Mouse (Mus musculus) heart, embryonic 15.5 days (tissue): ENCODE measurements around the gene Olfr814. TPM values are rescaled to one million over a fixed set of nuclear protein-coding genes. Genes with fewer than 3 reads are reported as not detected.
"Not testable (repeated sequence)": the region's sequence is repeated elsewhere in the genome, so short reads cannot be mapped to it uniquely, and the experiment has no call there.

ENCODE experiments used
- ATAC-seq: fragments of 200-750 bp; cut with Nextera tagmentation; replicated peaks from 2 replicates; pipeline ENCODE4 v1.8.0; 2017; ENCODE audit warnings: low read depth, moderate TSS enrichment; ENCODE audit not compliant: insufficient number of reproducible peaks, insufficient read depth, low FRiP score
- H3K27ac ChIP-seq: fragments of 300-500 bp; sonication (generic); 2 replicates; pipeline ENCODE4 v1.5.1; 2015; ENCODE audit warnings: mild to moderate bottlenecking, inconsistent platforms
- H3K27me3 ChIP-seq: fragments of 300-500 bp; sonication (generic); 2 replicates; pipeline ENCODE4 v1.6.1; 2015; ENCODE audit warnings: inconsistent platforms
- H3K36me3 ChIP-seq: fragments of 300-500 bp; sonication (generic); 2 replicates; pipeline ENCODE4 v1.6.1; 2015; ENCODE audit warnings: mild to moderate bottlenecking, inconsistent platforms
- H3K4me1 ChIP-seq: fragments of 300-500 bp; sonication (generic); replicated peaks from 2 replicates; pipeline ENCODE4 v1.6.1; 2015; ENCODE audit warnings: inconsistent platforms
- H3K4me2 ChIP-seq: fragments of 300-500 bp; sonication (generic); 2 replicates; pipeline ENCODE4 v1.6.1; 2015; ENCODE audit warnings: inconsistent platforms, mild to moderate bottlenecking, moderate library complexity
- H3K4me3 ChIP-seq: fragments of 300-500 bp; sonication (generic); 2 replicates; pipeline ENCODE4 v1.5.1; 2015; ENCODE audit warnings: mild to moderate bottlenecking, inconsistent platforms
- H3K9ac ChIP-seq: fragments of 300-500 bp; sonication (generic); 2 replicates; pipeline ENCODE4 v1.6.1; 2015; ENCODE audit warnings: mild to moderate bottlenecking, inconsistent platforms
- H3K9me3 ChIP-seq: fragments of 300-500 bp; sonication (generic); replicated peaks from 2 replicates; pipeline ENCODE4 v1.6.1; 2016; ENCODE audit warnings: inconsistent platforms
- WGBS: fragments of 180-500 bp; shearing (Covaris S2); methylation state at CpG from one replicate; pipeline ENCODE4 v1.1.7; 2015; ENCODE audit warnings: mixed read lengths; 5-methylcytosine and 5-hydroxymethylcytosine counted together
- polyA plus RNA-seq: library from polyadenylated mRNA; unstranded; fragments of >200 nt; fragmentation: Nextera tagmentation; extraction: Ambion mirVana; gene quantifications from 2 replicates; pipeline ENCODE4 v1.2.1, GENCODE M21; 2015

Gene Olfr814
- polyA plus RNA-seq = not detected in 2 replicates

DNA sequence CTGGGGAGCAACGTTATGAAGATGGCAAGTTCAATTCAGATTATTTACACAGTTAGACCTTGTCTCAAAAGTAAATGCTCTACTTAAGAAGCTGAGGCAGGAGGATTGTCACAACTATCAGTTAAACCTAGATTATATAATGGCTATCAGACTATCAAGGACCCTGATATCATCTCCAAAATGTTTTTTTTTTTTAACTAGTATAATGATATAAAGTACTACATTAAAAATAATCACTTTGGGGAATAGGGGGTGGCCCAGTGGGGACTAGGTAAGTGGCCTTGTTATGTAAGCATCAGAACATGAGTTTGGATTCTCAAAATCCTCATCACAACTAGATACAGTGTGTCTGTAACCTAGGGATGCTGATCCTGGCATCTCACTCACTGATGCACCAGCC is at the start of gene Olfr814:
Gene Olfr814, minus strand, starts transcription at position 101 of the 400 bp plus-strand sequence.
- not testable (repeated sequence) for H3K9ac ChIP-seq, ATAC-seq, H3K27ac ChIP-seq, H3K4me2 ChIP-seq, H3K9me3 ChIP-seq, H3K27me3 ChIP-seq, H3K36me3 ChIP-seq, H3K4me3 ChIP-seq, H3K4me1 ChIP-seq
- 50% methylated on average over 1 of the region's 1 CpGs for WGBS

DNA sequence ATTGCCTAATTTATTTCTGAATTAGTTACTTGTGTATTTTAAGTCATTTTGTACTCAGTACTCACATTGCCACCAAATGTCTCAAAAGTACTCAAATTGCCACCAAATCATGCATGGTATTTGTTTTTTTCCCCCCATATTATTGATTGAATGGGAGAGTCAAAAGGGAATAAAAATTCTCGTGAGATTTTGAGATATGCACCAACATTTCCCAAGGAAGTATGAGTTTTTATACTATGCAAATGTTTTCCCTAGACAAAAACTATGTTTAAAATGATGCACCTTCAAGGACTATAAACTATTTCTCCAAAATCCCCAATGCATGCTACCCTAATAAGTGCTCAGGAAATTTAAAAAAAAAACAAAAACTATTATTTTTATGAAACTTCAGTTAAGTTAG is 35.8 kb upstream of the Olfr814 start, which contains the start of gene Olfr816:
Gene Olfr816, minus strand, starts transcription at position 101 of the 400 bp plus-strand sequence.
- H3K4me2 ChIP-seq = no peak within 1 kb of the TSS
- no peak within 1 kb of the TSS for H3K9ac ChIP-seq
- ATAC-seq = no peak
- 56% methylated on average over 1 of the region's 1 CpGs for WGBS
- no peaks in the 10 kb centered on the region for H3K9me3 ChIP-seq
- no peak within 1 kb of the TSS for H3K27ac ChIP-seq
- no peak within 1 kb of the TSS for H3K4me3 ChIP-seq
- no peaks in the 10 kb centered on the region for H3K36me3 ChIP-seq
- no peaks in the 10 kb centered on the region for H3K4me1 ChIP-seq
- H3K27me3 ChIP-seq = no peaks in the 10 kb centered on the region

DNA sequence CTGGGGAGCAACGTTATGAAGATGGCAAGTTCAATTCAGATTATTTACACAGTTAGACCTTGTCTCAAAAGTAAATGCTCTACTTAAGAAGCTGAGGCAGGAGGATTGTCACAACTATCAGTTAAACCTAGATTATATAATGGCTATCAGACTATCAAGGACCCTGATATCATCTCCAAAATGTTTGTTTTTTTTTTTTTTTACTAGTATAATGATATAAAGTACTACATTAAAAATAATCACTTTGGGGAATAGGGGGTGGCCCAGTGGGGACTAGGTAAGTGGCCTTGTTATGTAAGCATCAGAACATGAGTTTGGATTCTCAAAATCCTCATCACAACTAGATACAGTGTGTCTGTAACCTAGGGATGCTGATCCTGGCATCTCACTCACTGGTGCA is 26.1 kb upstream of the Olfr814 start, which contains the start of gene Olfr815:
Gene Olfr815, minus strand, starts transcription at position 101 of the 400 bp plus-strand sequence.
- not testable (repeated sequence) for H3K4me2 ChIP-seq, H3K4me3 ChIP-seq, H3K27ac ChIP-seq, H3K27me3 ChIP-seq, H3K4me1 ChIP-seq, H3K36me3 ChIP-seq, ATAC-seq, H3K9ac ChIP-seq, H3K9me3 ChIP-seq
- WGBS = 54% methylated on average over 1 of the region's 1 CpGs

DNA sequence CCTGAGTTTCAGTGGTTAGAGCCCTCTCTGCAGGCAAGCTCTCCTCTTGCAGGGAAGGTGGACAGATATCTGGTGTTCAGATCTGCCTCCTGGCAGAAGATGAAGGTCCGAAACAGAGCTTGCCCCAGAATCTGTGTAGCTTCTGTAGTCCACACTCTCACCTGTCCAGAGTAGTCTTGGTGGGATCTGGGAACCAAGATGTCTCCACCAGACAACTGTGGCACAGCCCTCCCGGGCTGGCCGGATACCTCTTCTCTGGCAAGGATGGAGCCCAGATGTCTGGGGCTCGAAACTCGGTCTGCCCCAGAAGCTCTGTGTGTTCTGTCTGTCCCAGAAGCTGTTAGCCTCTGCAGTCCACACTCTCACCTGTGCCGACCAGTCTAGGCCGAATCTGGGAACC is 6.3 kb upstream of the Olfr814 start:
- Histone ChIP-seq H3K4me2 (no peak overlapping the region), H3K9me3 (no peaks in the 10 kb centered on the region), H3K4me1 (no peaks in the 10 kb centered on the region), H3K36me3 (no peaks in the 10 kb centered on the region), H3K27me3 (no peaks in the 10 kb centered on the region), H3K27ac (no peak overlapping the region), H3K9ac (no peak overlapping the region), H3K4me3 (no peak overlapping the region)
- 83% methylated on average over 7 of the region's 7 CpGs for WGBS
- ATAC-seq = no peak

DNA sequence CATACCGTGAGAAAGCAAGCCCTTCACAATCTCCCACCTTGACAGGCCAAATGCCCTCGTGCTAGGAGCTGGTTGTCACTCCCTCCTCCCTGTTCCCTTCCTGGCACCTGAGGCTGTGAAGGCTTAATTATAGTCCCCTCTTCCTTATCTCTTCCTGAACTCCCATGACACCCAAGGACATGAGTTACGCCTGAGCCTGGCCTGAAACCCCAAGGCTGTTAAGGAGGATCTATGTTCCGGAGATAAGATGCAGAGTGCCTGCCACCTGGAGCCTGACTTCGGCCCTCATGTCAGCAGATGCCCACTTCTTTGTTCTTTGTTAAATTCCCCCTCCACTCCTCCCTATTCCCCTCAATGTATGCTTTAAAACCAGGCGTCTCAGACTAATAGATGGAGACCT is 5.8 kb upstream of the Olfr814 start:
- not testable (repeated sequence) for H3K4me2 ChIP-seq, H3K27ac ChIP-seq, H3K9ac ChIP-seq, H3K27me3 ChIP-seq, H3K4me3 ChIP-seq, H3K36me3 ChIP-seq, H3K4me1 ChIP-seq, ATAC-seq, H3K9me3 ChIP-seq
- 61% methylated on average over 6 of the region's 6 CpGs for WGBS

DNA sequence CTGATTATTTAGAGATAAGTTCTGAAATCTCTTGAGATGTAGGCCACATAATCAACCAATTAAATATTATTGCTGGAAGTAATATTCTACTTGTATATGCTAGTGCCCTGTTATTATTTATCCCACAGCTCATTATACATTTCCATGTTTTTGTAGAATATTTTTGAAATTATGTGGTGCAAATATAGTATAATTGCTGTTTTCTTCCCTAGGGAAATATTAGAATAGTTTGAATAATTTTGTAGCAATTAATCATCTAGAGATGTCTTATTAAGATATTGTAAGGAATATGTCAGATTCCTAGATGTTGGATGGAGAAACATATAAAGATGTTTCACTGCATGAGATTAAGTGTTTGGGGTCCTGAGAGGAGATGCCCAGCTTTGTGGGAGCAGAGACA is 24.6 kb downstream of the Olfr814 start, which contains the start of gene Olfr813:
Gene Olfr813, plus strand, starts transcription at position 301 of the 400 bp plus-strand sequence.
- ATAC-seq = no peak
- Histone ChIP-seq H3K36me3 (no peaks in the 10 kb centered on the region), H3K27me3 (no peaks in the 10 kb centered on the region), H3K4me2 (no peak within 1 kb of the TSS), H3K27ac (no peak within 1 kb of the TSS), H3K4me1 (no peaks in the 10 kb centered on the region), H3K9me3 (no peaks in the 10 kb centered on the region), H3K4me3 (no peak within 1 kb of the TSS), H3K9ac (no peak within 1 kb of the TSS)

DNA sequence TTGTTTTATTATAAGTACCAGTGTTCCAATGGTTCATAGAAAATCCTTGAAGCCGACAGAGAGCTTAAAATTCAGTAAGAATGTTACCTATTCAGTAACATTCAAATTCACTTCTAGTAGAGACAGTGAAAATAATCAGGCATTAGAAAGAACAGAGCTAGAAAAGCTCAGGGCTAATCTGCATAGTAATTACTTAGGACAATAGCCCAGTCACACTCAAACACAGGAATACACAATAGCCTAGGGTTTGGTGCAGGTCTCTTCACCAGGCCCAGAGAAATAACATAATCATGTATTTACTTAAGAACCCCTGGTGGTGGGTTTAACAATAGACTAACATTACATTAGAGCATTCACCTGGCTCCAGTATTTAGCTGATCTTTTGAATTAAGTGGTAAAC is 32.3 kb downstream of the Olfr814 start:
- Histone ChIP-seq H3K4me1 (no peaks in the 10 kb centered on the region), H3K27me3 (no peaks in the 10 kb centered on the region), H3K4me2 (no peak overlapping the region), H3K4me3 (no peak overlapping the region), H3K36me3 (no peaks in the 10 kb centered on the region), H3K27ac (no peak overlapping the region), H3K9me3 (no peaks in the 10 kb centered on the region), H3K9ac (no peak overlapping the region)
- no peak for ATAC-seq
- WGBS = 78% methylated on average over 1 of the region's 1 CpGs

DNA sequence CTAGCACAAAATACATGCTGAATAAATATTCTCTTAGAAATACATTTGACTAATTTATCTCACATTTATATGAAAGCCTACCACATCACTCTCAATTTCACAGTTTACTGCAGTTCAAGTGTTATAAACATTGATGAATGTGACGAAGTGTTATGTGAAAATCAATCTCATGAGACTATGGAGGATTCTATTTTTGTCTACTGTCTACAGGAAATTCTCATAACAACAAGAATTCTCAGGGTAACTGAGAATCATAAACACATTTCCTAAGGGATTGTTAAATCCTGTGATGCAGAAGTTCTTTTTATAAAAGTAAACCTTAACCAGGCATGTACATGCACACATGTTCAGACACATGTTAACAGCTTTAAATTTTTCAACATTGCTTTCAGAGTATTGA is 33.7 kb downstream of the Olfr814 start, which contains the start of gene Olfr812:
Gene Olfr812, minus strand, starts transcription at position 101 of the 400 bp plus-strand sequence.
- no peaks in the 10 kb centered on the region for H3K4me1 ChIP-seq
- H3K4me3 ChIP-seq = no peak within 1 kb of the TSS
- H3K9me3 ChIP-seq = no peaks in the 10 kb centered on the region
- ATAC-seq = no peak
- H3K9ac ChIP-seq = no peak within 1 kb of the TSS
- WGBS = 65% methylated on average over 1 of the region's 1 CpGs
- no peaks in the 10 kb centered on the region for H3K27me3 ChIP-seq
- no peak within 1 kb of the TSS for H3K4me2 ChIP-seq
- no peaks in the 10 kb centered on the region for H3K36me3 ChIP-seq
- no peak within 1 kb of the TSS for H3K27ac ChIP-seq

Other genes with a start within 250 kb of the Olfr814 start
- gene Olfr799, start 242.4 kb downstream of the Olfr814 start, polyA plus RNA-seq = not detected in 2 replicates
- gene Olfr800, start 222.2 kb downstream of the Olfr814 start, polyA plus RNA-seq = not detected in 2 replicates
- not detected in 2 replicates for gene Olfr801, start 206.0 kb downstream of the Olfr814 start, polyA plus RNA-seq
- not detected in 2 replicates for gene Olfr802, start 191.7 kb downstream of the Olfr814 start, polyA plus RNA-seq
- not detected in 2 replicates for gene Olfr803, start 185.6 kb downstream of the Olfr814 start, polyA plus RNA-seq
- not detected in 2 replicates for gene Olfr804, start 176.6 kb downstream of the Olfr814 start, polyA plus RNA-seq
- not detected in 2 replicates for gene Olfr805, start 150.5 kb downstream of the Olfr814 start, polyA plus RNA-seq
- gene Olfr806, start 137.9 kb downstream of the Olfr814 start, polyA plus RNA-seq = not detected in 2 replicates
- gene Olfr807, start 122.1 kb downstream of the Olfr814 start, polyA plus RNA-seq = not detected in 2 replicates
- gene Olfr808, start 114.4 kb downstream of the Olfr814 start, polyA plus RNA-seq = not detected in 2 replicates
- gene Olfr809, start 105.2 kb downstream of the Olfr814 start, polyA plus RNA-seq = not detected in 2 replicates
- gene Olfr810, start 84.9 kb downstream of the Olfr814 start, polyA plus RNA-seq = not detected in 2 replicates
- not detected in 2 replicates for gene Olfr811, start 75.5 kb downstream of the Olfr814 start, polyA plus RNA-seq
- gene Olfr812, start 33.8 kb downstream of the Olfr814 start, polyA plus RNA-seq = not detected in 2 replicates
- not detected in 2 replicates for gene Olfr813, start 24.5 kb downstream of the Olfr814 start, polyA plus RNA-seq
- gene Olfr815, start 26.0 kb upstream of the Olfr814 start, polyA plus RNA-seq = not detected in 2 replicates
- gene Olfr816, start 35.7 kb upstream of the Olfr814 start, polyA plus RNA-seq = not detected in 2 replicates
- not detected in 2 replicates for gene Olfr818, start 69.2 kb upstream of the Olfr814 start, polyA plus RNA-seq
- gene Olfr819, start 87.4 kb upstream of the Olfr814 start, polyA plus RNA-seq = not detected in 2 replicates
- not detected in 2 replicates for gene Olfr247, start 96.3 kb upstream of the Olfr814 start, polyA plus RNA-seq
- not detected in 2 replicates for gene Gm10310, start 105.2 kb upstream of the Olfr814 start, polyA plus RNA-seq
- gene Olfr820, start 132.8 kb upstream of the Olfr814 start, polyA plus RNA-seq = not detected in 2 replicates
- gene Olfr821, start 150.5 kb upstream of the Olfr814 start, polyA plus RNA-seq = not detected in 2 replicates
- not detected in 2 replicates for gene Olfr822, start 191.4 kb upstream of the Olfr814 start, polyA plus RNA-seq
- not detected in 2 replicates for gene Olfr823, start 235.5 kb upstream of the Olfr814 start, polyA plus RNA-seq